Mouse (Mus musculus): ENCODE measurements around the gene Kdf1. TPM values are rescaled to one million over a fixed set of nuclear protein-coding genes. Genes with fewer than 3 reads are reported as not detected.
"Not testable (repeated sequence)": the region's sequence is repeated elsewhere in the genome, so short reads cannot be mapped to it uniquely, and the experiment has no call there.

Kdf1 gene
- total RNA-seq, 2 experiments from 2014 or later, result not detected

DNA sequence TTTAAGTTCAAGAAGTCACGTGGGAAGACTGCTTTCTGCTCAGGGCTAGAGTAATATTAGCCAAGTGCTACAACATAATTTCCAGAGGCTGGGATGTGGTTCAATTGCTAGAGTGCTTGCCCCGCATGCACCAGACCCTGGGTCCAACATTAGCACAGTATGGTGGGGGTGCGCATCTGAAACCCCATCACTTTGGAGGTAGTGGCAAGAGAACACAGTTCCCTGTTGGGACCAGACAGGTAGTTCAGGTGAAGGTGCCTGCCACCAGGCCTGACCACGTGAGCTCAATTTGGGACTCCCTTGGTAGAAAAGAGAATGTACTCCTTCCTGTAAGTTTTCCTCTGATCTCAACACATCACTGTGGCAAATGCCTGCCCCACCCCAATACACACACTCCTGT lies 23.9 kb upstream of the Kdf1 start:
- intact Hi-C loops (cut with DNase I; ENCODE audit: low total_unique reads), result no loop called here
- no peak for DNase-seq

DNA sequence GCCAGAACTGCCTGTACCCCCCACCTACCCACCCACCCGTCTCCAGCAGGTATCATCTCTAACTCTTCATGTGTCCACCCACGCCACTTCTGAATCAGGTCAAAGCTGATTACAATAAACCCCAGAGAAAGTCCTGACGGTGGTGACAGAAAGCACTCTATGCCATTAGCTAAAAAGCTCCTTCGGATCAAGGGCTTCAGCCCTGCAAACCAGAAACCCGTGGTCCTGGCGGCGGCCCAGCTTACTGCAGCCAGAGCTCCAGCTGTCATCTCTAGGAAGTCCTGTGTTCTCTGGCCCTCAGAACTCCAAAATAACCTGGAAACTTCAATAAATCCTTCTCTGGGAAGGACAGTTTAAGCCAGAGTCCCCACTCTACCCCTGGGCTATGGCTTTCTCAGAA lies 23.1 kb upstream of the Kdf1 start:
- DNase-seq, result peak; percentile 42
- intact Hi-C loops (cut with DNase I; ENCODE audit: low total_unique reads), result loop anchor here (2.0 kb wide), 1 partner anchor 19 kb away; no protein-coding TSS in a partner anchor

GRCm38 (mm10) chr4:133496738-133497445 lies 21.9 kb upstream of the Kdf1 start:
- intact Hi-C loops (cut with DNase I; ENCODE audit: low total_unique reads), result loop anchor here (2.0 kb wide), 1 partner anchor 20 kb away; no protein-coding TSS in a partner anchor

GRCm38 (mm10) chr4:133497461-133498159 lies 21.2 kb upstream of the Kdf1 start:
- no peak for DNase-seq
- intact Hi-C loops (cut with DNase I; ENCODE audit: low total_unique reads), result loop anchor here (2.0 kb wide), 1 partner anchor 21 kb away; no protein-coding TSS in a partner anchor

More at GRCm38 (mm10) chr4:133496738-133497445, 21.9 kb upstream of the Kdf1 start:
- no peak for DNase-seq

DNA sequence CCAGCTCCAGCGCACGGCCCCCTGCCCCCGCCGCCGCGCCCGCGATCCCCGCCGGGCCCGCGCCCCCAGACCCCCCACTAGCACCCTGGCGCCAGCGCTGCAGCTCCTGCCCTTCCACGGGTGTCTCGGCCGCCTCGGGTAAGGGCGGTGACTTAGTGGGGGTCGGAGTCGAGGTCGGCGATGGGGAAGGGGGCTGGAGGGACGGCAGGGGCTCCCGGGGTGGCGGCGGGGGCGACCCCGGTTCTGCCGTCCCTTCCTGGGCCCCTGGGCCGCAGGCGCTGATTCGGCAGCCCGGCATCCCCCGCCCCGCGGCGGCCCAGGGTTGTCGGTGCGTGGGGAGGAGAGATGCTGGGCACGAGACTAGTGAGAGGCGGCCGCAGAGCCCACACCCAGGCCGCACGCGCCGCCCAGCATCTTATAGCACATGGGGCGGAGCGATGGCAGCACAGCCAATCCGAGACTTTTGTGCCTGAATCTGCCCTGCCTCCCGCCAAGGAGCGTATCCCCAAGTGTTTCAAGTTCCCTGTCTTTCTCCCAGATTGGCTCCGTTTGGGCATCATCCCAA lies 20.5 kb upstream of the Kdf1 start, which contains the start of gene Trnp1:
TSS of gene Trnp1 (minus strand) at position 391 of the 565 bp plus-strand sequence.
- intact Hi-C loops (cut with DNase I; ENCODE audit: low total_unique reads), result no loop called here
- peak; percentile 61 for DNase-seq

DNA sequence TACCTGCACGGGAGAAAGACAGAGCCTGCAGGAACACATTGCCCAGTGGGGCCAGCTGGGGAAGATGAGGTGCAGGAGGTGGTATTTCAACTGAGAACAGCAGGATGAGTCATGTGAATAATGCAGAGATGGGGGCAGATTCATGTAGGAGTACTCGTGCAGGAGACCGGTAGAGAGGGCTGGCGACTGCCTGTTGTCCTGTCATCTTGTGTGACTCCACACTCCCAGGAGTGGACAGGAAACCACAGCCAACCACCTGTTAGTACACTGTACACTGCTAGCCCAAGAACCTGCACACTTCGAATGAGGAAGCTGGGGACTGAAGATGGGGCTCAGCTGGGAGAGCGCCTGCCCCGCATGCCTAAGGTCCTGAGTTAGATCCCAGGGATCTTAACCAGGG lies 17.2 kb upstream of the Kdf1 start:
- intact Hi-C loops (cut with DNase I; ENCODE audit: low total_unique reads), result no loop called here
- no peak for DNase-seq

GRCm38 (mm10) chr4:133504300-133504699 lies 14.5 kb upstream of the Kdf1 start:
- DNase-seq, result no peak
- intact Hi-C loops (cut with DNase I; ENCODE audit: low total_unique reads), result no loop called here

DNA sequence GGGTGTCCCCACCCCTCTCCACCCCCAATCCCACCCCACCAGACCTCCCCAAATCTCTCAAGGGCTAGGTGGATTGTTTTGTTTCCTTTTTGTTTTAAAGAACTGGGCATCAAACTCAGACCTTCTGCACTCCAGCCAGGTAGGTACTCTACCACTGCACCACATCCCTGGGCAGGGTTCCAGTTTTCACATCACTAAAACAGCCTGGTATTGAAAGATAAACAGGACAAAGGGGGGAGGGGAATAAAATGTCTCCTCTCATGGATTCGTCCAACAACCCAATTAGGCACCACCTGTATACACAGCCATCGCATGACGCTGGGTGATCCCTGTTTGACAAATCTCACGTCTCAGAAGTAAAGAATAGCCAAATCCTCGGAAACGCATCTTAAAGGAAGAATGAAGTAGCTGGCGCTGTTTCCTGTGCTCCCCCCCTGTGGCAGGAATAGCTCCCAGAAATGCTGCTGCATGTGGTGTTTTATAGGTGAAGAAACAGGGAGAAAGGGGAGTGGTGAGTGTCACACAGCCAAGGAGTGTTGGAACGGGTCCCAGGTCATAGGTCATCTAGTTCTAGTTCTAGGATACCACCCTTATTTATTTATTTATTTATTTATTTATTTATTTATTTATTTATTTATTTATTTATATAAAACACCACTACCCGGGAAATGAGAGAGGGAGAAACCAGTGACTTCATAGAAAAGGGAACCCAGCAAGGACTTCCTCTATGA lies 13.8 kb upstream of the Kdf1 start:
- DNase-seq, result no peak
- intact Hi-C loops (cut with DNase I; ENCODE audit: low total_unique reads), result no loop called here

- no peak for DNase-seq
- intact Hi-C loops (cut with DNase I; ENCODE audit: low total_unique reads), result no loop called here
These were observed 12.2 kb upstream of the Kdf1 start for GRCm38 (mm10) chr4:133506573-133506972.

- intact Hi-C loops (cut with DNase I; ENCODE audit: low total_unique reads), result no loop called here
- DNase-seq, result no peak
These were observed 9.8 kb upstream of the Kdf1 start for GRCm38 (mm10) chr4:133508990-133509389.

DNA sequence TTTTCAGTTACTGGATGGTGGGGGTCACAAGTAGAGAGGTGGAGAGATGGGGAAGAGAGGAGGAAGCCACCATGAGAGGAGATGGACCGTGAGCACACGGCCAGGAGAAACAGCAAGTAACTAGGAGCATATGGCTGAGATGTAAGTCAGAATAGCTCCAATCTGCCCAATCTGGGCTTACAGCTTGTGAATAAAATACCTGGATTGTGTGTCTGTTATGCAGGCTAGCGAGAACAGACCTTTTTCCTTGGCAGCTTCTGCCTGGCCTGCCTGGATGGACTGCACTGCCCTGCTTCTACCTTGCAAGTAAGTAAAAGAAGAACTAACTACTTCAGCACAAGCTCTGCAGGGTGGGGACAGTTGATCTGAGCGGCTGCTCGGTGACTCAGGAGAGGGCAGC lies 7.7 kb upstream of the Kdf1 start:
- no peak for DNase-seq
- intact Hi-C loops (cut with DNase I; ENCODE audit: low total_unique reads), result loop anchor here (5.0 kb wide), 1 partner anchor 34 kb away; no protein-coding TSS in a partner anchor

- not testable (repeated sequence) for DNase-seq
- intact Hi-C loops (cut with DNase I; ENCODE audit: low total_unique reads), result loop anchor here (5.0 kb wide), 1 partner anchor 35 kb away; no protein-coding TSS in a partner anchor
These were observed 6.3 kb upstream of the Kdf1 start for GRCm38 (mm10) chr4:133512511-133512910.

DNA sequence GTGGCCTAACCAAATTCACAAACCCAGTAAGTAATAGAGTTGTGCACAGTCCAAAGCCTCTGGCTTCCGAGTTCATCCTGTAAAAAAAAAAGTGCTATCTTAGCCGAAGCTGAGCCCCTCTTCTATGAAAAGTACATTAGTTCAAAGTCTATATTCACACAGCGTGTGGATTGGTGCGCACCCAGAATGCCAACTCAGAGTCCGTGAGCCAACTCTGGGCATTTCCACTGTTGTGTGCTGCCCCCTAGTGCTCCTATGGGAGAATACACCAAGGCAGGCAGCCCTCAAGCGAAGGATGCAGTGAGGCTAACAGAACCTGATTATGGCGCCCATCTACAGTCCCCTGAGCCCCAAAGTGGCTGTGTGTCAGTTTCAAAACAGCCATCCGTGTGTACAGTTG lies 5.8 kb upstream of the Kdf1 start:
- intact Hi-C loops (cut with DNase I; ENCODE audit: low total_unique reads), result loop anchor here (5.0 kb wide), 1 partner anchor 36 kb away; no protein-coding TSS in a partner anchor
- peak; percentile 57 for DNase-seq

DNA sequence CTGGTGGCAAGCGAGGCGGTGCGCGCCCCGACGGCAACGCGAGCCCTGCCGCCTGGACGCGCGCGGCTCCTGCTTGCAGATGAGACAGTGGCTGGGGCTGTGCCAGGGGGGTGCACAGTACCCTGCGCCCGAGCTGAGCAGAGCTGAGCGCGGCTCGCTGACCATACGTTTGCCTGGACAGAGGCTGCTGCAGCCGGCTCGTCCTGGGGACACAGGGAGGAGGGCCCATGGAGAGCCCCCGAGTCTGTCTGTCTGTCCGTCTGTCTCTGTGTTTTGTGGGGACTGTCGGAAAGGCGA lies 554 bp downstream of the Kdf1 start:
- no peak for DNase-seq
- intact Hi-C loops (cut with DNase I; ENCODE audit: low total_unique reads), result no loop called here

- intact Hi-C loops (cut with DNase I; ENCODE audit: low total_unique reads), result no loop called here
- DNase-seq, result no peak
These were observed 2.7 kb downstream of the Kdf1 start for GRCm38 (mm10) chr4:133521502-133521901.

DNA sequence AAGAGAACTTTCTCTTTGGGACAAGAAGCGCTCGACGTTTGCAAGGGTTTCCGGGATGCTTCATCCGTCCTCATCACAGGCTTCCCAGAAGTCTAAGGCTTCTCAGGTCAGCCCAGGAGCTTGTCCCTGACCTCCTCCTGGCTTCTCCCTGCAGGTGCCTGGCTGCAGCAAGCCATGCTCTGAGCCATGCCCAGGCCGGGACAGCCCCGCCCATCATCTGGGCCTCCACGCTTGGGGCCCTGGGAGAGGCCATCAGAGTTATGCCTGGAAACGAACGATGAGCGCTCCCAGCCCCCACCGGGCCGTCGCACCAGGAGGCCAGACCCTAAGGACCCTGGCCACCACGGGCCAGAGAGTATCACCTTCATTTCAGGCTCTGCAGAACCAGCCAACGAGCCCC lies 9.0 kb downstream of the Kdf1 start:
- intact Hi-C loops (cut with DNase I; ENCODE audit: low total_unique reads), result no loop called here
- no peak for DNase-seq

DNA sequence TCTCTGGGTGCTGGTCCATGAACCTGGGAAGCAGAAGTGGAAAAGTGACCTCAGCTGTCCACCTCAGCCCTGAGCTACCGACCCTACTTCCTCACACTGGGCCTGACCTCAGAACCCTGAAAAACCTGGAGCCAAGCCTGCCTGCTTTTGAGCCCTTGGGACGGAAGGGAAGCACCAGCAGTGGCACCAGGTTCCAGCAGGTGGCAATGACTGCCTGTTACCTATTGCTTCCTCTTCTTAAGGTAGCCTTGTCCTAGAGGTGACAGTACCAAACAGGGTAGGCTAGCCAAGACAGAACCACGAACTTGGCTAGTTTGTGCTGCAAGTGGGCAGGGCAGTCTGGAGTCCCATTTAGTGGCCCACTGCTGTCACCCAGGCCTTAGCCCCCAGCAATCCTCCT lies 14.0 kb downstream of the Kdf1 start:
- no peak for DNase-seq
- intact Hi-C loops (cut with DNase I; ENCODE audit: low total_unique reads), result no loop called here

DNA sequence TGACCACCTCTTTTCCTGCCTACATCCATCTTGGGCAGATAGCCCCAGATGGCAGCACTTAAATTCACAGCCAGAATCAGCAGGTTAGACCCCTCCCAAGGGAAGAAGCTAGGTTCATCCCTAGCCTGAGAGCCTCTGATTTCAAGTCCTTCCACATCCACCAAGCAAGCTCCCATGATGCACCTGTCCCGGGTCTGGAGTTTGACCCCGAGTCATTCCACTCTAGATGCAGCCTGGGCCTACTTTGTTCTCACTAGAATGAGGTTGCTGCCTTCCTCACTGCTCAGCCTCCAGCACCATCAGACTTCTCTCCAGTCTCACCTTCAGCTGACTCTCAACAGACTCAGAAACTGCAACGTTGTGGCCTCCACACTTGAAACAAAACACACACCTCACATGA lies 17.3 kb downstream of the Kdf1 start:
- no peak for DNase-seq
- intact Hi-C loops (cut with DNase I; ENCODE audit: low total_unique reads), result no loop called here

DNA sequence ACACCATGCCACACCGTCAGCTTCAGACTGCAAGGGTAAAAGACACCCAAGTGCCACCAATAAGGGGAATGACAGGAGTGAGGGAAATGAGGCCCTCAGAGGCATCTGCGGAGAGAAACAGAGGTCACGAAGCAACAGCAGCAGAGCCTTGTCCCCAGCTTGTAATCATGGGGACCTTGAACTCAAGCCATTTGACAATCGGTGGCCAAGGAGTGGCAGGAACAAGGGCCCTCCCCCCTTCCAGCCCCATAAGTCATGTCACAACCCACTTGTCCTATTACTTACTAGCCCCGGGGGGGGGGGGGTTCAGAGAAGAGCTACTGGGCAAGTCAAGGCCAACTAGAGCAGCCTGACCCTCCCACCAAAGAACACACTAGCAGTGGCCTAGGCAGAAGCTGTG lies 17.9 kb downstream of the Kdf1 start:
- intact Hi-C loops (cut with DNase I; ENCODE audit: low total_unique reads), result no loop called here

More for the DNA sequence above, 17.9 kb downstream of the Kdf1 start:
- DNase-seq, result no peak

Data from gastrocnemius, postnatal 14 days (tissue).